Mouse (Mus musculus): ENCODE results near the gene Olfr314. TPM values are rescaled to one million over a fixed set of nuclear protein-coding genes. Genes with fewer than 3 reads are reported as not detected.

The Olfr314 gene
- not detected in 2 replicates for polyA plus RNA-seq (2012)

DNA sequence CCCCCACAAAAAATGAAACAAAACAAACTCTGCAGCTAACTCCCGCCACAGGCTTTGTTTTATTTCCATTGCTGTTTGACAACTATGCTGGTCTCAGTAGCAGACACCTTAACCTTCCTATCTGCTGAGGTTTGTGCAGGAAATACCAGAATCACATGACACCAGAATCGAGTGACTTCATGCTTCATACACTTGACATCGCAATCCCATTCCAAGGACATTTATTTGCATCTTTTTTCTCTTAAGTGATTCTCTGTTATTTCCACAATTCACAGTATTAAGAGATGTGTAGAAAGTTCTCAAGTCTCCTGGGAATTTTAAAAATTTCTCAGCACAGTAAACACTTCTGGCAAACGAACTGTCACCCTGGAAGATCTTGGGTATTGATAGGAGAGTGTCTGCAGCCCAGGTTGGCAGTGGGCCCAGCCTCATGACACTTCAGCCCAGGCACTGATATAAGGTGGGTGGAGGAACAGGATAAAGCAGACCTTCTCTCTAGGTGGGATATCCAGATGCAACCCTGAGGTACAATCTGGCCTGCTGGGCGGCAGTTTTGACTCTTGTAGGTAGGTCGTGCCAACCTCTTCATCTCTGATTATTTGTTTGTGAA is at the start of gene Olfr314:
Gene Olfr314, plus strand, starts transcription at position 473 of the 610 bp plus-strand sequence.
- TF ChIP-seq GATA1 (IDR thresholded peaks at IDR 0.05; ENCODE audit: low read length): no peak

DNA sequence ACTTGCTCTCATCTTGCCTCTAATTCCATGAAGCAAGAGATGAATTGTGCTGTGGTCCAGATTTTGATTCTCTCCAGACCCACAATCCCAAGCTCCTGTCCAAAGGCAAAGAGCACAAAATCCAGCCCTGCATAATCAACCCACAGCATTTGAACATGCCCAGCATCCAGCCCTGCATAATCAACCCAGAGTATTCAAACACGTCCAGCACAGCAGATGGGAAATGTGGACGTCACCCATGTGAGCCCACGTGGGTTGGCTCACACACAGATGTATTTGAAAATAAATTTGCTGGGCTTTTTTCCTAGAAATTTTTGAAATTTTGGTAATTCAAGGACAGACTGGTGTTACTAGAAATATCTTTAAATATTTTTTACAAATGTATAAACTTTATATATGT is 49.4 kb upstream of the Olfr314 start:
- TF ChIP-seq GATA1 (IDR thresholded peaks at IDR 0.05; ENCODE audit: low read length): no peak

GRCm38 (mm10) chr11:58738792-58739262 is 43.9 kb upstream of the Olfr314 start, which contains the start of gene Olfr317:
Gene Olfr317 (minus strand): TSS chr11:58739212.
- TF ChIP-seq GATA1 (IDR thresholded peaks at IDR 0.05; ENCODE audit: low read length): no peak

GRCm38 (mm10) chr11:58752434-58752833 is 30.3 kb upstream of the Olfr314 start, which contains the start of gene Olfr316:
Gene Olfr316 (plus strand): TSS chr11:58752734.
- TF ChIP-seq GATA1 (IDR thresholded peaks at IDR 0.05; ENCODE audit: low read length): no peak

- no peak for TF ChIP-seq GATA1 (IDR thresholded peaks at IDR 0.05; ENCODE audit: low read length)
These were observed 9.9 kb upstream of the Olfr314 start, which contains the start of gene Olfr315 for GRCm38 (mm10) chr11:58772888-58773287. Gene Olfr315 (plus strand): TSS chr11:58773188.

DNA sequence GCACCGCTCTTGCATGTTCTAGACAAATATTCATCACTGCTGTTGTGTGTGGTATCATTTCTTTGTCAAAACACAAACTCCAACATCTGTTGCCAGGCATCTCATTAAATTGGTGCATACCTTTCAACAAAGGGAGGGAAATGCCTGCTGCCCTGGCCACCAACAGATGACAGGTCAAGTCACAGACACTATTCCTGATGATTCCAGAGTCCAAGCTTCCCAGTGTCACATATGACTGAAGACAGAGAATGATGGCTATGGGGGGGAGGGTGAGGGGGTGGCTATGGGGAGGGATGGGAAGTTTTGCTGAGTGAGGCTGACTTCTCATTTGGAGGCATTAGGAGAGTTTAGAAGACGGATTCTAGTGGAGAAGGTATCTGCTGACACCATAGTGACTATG is 1.4 kb downstream of the Olfr314 start:
- TF ChIP-seq GATA1 (IDR thresholded peaks at IDR 0.05; ENCODE audit: low read length): no peak

DNA sequence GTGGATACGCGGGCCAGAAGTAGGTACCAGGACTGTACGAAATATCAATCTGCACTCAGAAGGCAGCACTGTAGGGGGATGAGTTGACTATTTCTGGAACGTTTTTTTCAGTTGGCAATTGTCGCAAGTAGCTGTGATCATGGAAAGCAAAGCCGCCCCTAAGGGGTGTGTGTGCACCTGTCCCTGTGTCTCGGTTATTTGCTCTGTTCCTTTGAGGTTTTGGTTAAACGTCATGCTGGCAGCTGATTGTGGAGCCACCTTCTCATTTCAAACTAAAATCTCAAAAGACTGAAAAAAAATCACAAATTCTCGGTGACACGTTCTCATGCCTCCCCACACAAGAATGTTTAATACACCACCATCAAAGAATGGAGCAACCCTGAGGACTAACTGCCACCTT is 4.9 kb downstream of the Olfr314 start:
- no peak for TF ChIP-seq GATA1 (IDR thresholded peaks at IDR 0.05; ENCODE audit: low read length)

GRCm38 (mm10) chr11:58788346-58788745 is 5.6 kb downstream of the Olfr314 start:
- no peak for TF ChIP-seq GATA1 (IDR thresholded peaks at IDR 0.05; ENCODE audit: low read length)

- TF ChIP-seq GATA1 (IDR thresholded peaks at IDR 0.05; ENCODE audit: low read length): no peak
These were observed 6.8 kb downstream of the Olfr314 start for GRCm38 (mm10) chr11:58789532-58789931.

DNA sequence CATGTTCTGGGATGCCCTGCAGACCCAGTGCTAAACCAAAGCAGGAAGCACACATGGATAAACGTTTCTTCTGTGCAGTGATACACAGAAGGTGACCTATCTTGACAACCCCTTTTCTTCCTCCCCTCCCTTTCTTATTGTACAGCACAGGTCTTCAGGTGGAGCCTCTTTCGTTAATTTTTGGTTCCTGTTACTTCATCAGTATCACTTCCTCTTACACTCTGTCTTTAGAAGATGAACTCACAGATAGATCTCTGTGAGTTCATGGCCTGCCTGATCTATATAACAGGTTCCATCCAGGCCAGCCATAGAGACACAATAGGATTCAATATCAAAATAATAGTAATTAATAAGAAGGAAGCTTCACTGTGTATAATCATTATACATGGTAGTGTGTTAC is 7.3 kb downstream of the Olfr314 start:
- no peak for TF ChIP-seq GATA1 (IDR thresholded peaks at IDR 0.05; ENCODE audit: low read length)

DNA sequence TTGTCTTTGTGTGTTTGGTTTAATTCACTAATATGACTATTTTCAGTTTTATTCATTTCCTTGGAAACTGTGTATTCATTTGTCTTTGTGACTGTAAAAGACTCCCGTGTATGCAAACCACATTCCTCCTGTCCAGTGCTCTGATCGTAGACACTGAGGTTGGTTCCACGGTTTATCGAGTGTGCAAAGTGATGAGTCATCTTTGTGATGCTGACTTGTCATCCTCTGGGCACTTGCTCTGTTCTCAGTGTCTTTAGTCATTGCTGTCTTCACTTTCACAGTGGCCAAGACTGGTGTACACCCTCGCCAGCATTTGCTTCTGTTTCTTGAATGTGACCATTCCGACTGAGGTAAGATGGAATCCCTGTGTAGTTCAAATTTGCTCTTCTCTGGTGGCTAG is 7.9 kb downstream of the Olfr314 start:
- no peak for TF ChIP-seq GATA1 (IDR thresholded peaks at IDR 0.05; ENCODE audit: low read length)

- no peak for TF ChIP-seq GATA1 (IDR thresholded peaks at IDR 0.05; ENCODE audit: low read length)
These were observed 13.1 kb downstream of the Olfr314 start for GRCm38 (mm10) chr11:58795856-58796255.

- TF ChIP-seq GATA1 (IDR thresholded peaks at IDR 0.05; ENCODE audit: low read length): no peak
These were observed 14.1 kb downstream of the Olfr314 start for GRCm38 (mm10) chr11:58796850-58797249.

DNA sequence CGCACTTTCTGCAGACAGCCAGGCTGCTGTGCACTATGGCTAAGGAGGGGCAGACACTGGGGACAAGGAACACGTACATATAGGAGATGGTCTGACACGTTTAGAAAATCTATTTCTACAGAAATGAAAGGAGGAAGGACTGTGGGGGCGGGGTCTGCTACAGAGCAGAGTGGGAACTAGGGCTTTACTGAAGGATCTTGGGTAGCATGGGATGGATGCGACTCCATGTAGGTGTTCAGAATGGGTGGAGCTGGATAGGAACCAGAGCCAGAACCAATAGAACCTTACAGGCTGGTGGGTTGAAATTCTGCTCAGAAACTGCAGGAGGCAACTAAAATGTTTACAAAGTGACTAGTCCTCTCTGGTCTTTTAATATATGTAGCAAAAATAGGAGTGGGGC is 17.0 kb downstream of the Olfr314 start:
- TF ChIP-seq GATA1 (IDR thresholded peaks at IDR 0.05; ENCODE audit: low read length): no peak

- TF ChIP-seq GATA1 (IDR thresholded peaks at IDR 0.05; ENCODE audit: low read length): no peak
These were observed 18.9 kb downstream of the Olfr314 start, which contains the start of gene Fam183b for GRCm38 (mm10) chr11:58801558-58802228. Gene Fam183b (minus strand): TSS chr11:58801960.

- TF ChIP-seq GATA1 (IDR thresholded peaks at IDR 0.05; ENCODE audit: low read length): no peak
These were observed 21.1 kb downstream of the Olfr314 start for GRCm38 (mm10) chr11:58803871-58804270.

DNA sequence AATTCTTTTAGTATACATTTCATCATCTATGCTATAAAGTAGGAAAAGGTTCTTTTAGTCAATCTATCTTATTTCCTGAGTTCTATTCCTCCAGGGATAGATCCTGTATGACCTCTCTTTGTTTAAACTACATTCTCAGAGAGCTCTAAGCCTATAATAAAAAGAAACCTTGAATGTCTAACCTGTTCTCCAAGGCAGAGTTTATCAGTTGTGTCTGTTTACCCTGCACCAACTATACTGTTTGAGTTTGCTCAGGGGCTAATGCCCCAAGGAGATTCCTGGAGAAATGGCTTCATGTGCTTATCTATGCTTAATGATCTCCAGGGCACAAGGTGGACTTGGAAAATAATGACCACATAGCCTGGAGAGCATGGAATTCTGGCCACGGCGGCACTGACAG is 21.6 kb downstream of the Olfr314 start:
- TF ChIP-seq GATA1 (IDR thresholded peaks at IDR 0.05; ENCODE audit: low read length): no peak

Data from G1E-ER4 (cell line).